Comparison of ENCODE assay signal across 23 mouse cellular contexts in the genomic region with DNA sequence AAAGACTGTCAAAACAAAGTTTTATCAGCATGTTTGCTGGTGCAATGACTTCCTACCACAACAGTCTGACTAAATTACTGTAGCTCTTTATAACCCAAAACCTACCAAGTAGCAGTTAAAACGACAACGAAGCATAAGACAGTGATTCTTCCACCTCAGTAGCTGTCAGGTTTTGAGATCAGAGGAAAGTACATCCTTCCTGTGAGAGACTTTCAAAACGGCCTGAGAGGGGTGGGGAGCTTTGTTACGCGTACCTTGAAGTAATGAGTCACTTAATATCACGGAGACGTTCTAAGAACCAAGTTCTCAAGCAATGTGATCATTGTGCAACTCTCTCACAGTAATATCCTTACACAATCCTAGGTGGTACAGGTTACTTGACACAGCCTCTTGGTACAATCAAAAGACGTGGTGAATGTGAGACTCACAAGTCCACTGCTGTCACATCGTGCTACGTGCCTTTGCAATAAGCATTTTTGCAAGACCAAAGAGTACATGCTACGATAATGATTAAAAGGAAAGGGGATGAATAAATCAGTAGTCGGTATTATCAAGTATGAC. TPM values are rescaled to one million over a fixed set of nuclear protein-coding genes. Genes with fewer than 3 reads are reported as not detected.
DNase-seq lines count a peak whose midpoint lies in the region; ATAC-seq and TF ChIP-seq lines count a peak whose summit lies in the region.
"Had no signal": no experiment of that assay in that cellular context is flagged by ENCODE, and none has a peak within 500 bp of the region (broad histone marks: within the 10 kb centered on the region; RNA-seq: fewer than 3 reads in every experiment).

No protein-coding gene starts in this region.

- 0 out of 2 replicates have a peak, but pooled peaks cover 10% of the 10 kb centered on the region for H3K36me3 ChIP-seq in kidney, postnatal 0 days (ENCODE audit: insufficient read depth, low read length)
- H3K36me3 ChIP-seq in intestine, postnatal 0 days (ENCODE audit: control insufficient read depth, insufficient read depth) = peaks cover 26% of the 10 kb centered on the region
- peaks cover 9% of the 10 kb centered on the region; the same call in 1 of the 2 replicates for H3K36me3 ChIP-seq in forebrain, embryonic 15.5 days

- ATAC-seq in kidney, postnatal 0 days (replicated peaks; ENCODE audit: low FRiP score, low read depth) = peak; percentile 61; the same call in 1 of the 2 replicates
- ATAC-seq in CD4-positive, CD25-positive, alpha-beta regulatory T cell, adult 4 months = peak; percentile 79
- peak; percentile 70 for ATAC-seq in intestine, postnatal 0 days
- ATAC-seq in forebrain, embryonic 15.5 days (replicated peaks) = no peak
- ATAC-seq: liver, postnatal 0 days; Patski had no signal

- H3K4me3 ChIP-seq in kidney, postnatal 0 days (replicated peaks; ENCODE audit: low read depth, low read length) = no peak overlapping the region
- no peak overlapping the region for H3K4me3 ChIP-seq in intestine, postnatal 0 days (ENCODE audit: low read depth, low read length)
- no peak overlapping the region for H3K4me3 ChIP-seq in forebrain, embryonic 15.5 days
- H3K4me3 ChIP-seq: forebrain, embryonic 10.5 days; heart, embryonic 10.5 days; hindbrain, embryonic 13.5 days; limb, embryonic 15.5 days; midbrain, embryonic 12.5 days; neural tube, embryonic 12.5 days had no signal

- DNase-seq in kidney, postnatal 0 days (ENCODE audit: low spot score) = no peak
- no peak for DNase-seq in kidney, postnatal 4 days
- peak; percentile 63 for DNase-seq in 416B (ENCODE audit: low read depth)
- no peak for DNase-seq in frontal cortex, postnatal 36 days (ENCODE audit: low spot score in 2 of 2)
- DNase-seq in urinary bladder, adult 2 months (ENCODE audit: low spot score) = no peak
- DNase-seq: cerebellum, adult 18-20 months; cerebellum, postnatal 25 days; gastrocnemius, postnatal 36 days; heart, postnatal 10 days; kidney, adult 11 months; kidney, postnatal 10 days; liver, postnatal 0 days; right cerebral cortex, adult 18-20 months had no signal

- no peak overlapping the region for H3K9ac ChIP-seq in kidney, postnatal 0 days (ENCODE audit: low read depth, low read length)
- H3K9ac ChIP-seq in intestine, postnatal 0 days (ENCODE audit: low read depth, low read length) = no peak overlapping the region
- no peak overlapping the region for H3K9ac ChIP-seq in forebrain, embryonic 15.5 days (replicated peaks)
- H3K9ac ChIP-seq: hindbrain, embryonic 13.5 days; limb, embryonic 15.5 days; liver, postnatal 0 days; midbrain, embryonic 12.5 days; neural tube, embryonic 12.5 days had no signal

- 81% methylated on average over 12 of the region's 12 CpGs for WGBS in kidney, postnatal 0 days
- 62% methylated on average over 12 of the region's 12 CpGs for WGBS in intestine, postnatal 0 days
- 88% methylated on average over 12 of the region's 12 CpGs for WGBS in forebrain, embryonic 15.5 days

- TF ChIP-seq CTCF in kidney, postnatal 0 days (IDR thresholded peaks at IDR 0.05; ENCODE audit: low read depth) = no peak
- TF ChIP-seq CTCF in intestine, postnatal 0 days (IDR thresholded peaks at IDR 0.05; ENCODE audit: low read depth) = no peak

- H3K9me3 ChIP-seq in kidney, postnatal 0 days (replicated peaks; ENCODE audit: low read length) = no peaks in the 10 kb centered on the region
- H3K9me3 ChIP-seq in intestine, postnatal 0 days (ENCODE audit: control insufficient read depth) = no peaks in the 10 kb centered on the region
- H3K9me3 ChIP-seq in forebrain, embryonic 15.5 days = no peaks in the 10 kb centered on the region
- H3K9me3 ChIP-seq: forebrain, embryonic 10.5 days; heart, embryonic 10.5 days; hindbrain, embryonic 13.5 days; limb, embryonic 15.5 days; midbrain, embryonic 12.5 days; neural tube, embryonic 12.5 days had no signal

- no peaks in the 10 kb centered on the region for H3K27me3 ChIP-seq in kidney, postnatal 0 days (ENCODE audit: insufficient read depth, low read length)
- no peaks in the 10 kb centered on the region for H3K27me3 ChIP-seq in intestine, postnatal 0 days (replicated peaks; ENCODE audit: control insufficient read depth, insufficient read depth, low read length)
- H3K27me3 ChIP-seq in forebrain, embryonic 15.5 days = no peaks in the 10 kb centered on the region
- H3K27me3 ChIP-seq: hindbrain, embryonic 13.5 days; limb, embryonic 15.5 days; midbrain, embryonic 12.5 days; neural tube, embryonic 12.5 days; Patski had no signal

- no peak overlapping the region for H3K27ac ChIP-seq in kidney, postnatal 0 days
- H3K27ac ChIP-seq in intestine, postnatal 0 days (ENCODE audit: low read depth, low read length) = peak overlapping the region; percentile 70; the same call in 1 of the 2 replicates
- no peak overlapping the region for H3K27ac ChIP-seq in forebrain, embryonic 15.5 days (replicated peaks)
- H3K27ac ChIP-seq: forebrain, embryonic 10.5 days; heart, embryonic 10.5 days; hindbrain, embryonic 13.5 days; limb, embryonic 15.5 days; midbrain, embryonic 12.5 days; neural tube, embryonic 12.5 days had no signal

- H3K4me1 ChIP-seq in kidney, postnatal 0 days (replicated peaks; ENCODE audit: insufficient read depth, low read length) = no peaks in the 10 kb centered on the region
- no peaks in the 10 kb centered on the region for H3K4me1 ChIP-seq in intestine, postnatal 0 days (replicated peaks; ENCODE audit: control insufficient read depth, insufficient read depth, low read length)
- H3K4me1 ChIP-seq in forebrain, embryonic 15.5 days = no peaks in the 10 kb centered on the region
- H3K4me1 ChIP-seq: forebrain, embryonic 10.5 days; hindbrain, embryonic 13.5 days; limb, embryonic 15.5 days; midbrain, embryonic 12.5 days; neural tube, embryonic 12.5 days had no signal

- no peak overlapping the region for H3K4me2 ChIP-seq in kidney, postnatal 0 days (ENCODE audit: low read length)
- no peak overlapping the region for H3K4me2 ChIP-seq in intestine, postnatal 0 days (replicated peaks; ENCODE audit: low read depth)
- H3K4me2 ChIP-seq in forebrain, embryonic 15.5 days (replicated peaks) = no peak overlapping the region
- H3K4me2 ChIP-seq: hindbrain, embryonic 13.5 days; limb, embryonic 15.5 days; midbrain, embryonic 12.5 days; neural tube, embryonic 12.5 days had no signal

RNA-seq across cellular contexts. Expression of a gene that starts 22.0 kb away (rescaled TPM):
- polyA plus RNA-seq in kidney, postnatal 0 days (2015; fragmentation: Nextera tagmentation; extraction: Ambion mirVana) = 48.0 and 51.4 TPM in 2 replicates
- 100 to 1,000 TPM; 100 to 102 TPM for polyA plus RNA-seq in CD4-positive, CD25-positive, alpha-beta regulatory T cell, adult 4 months (2017; shearing (Covaris generic))
- polyA plus RNA-seq in intestine, postnatal 0 days (2015; fragmentation: Nextera tagmentation; extraction: Ambion mirVana) = 191 and 206 TPM in 2 replicates
- polyA plus RNA-seq in forebrain, embryonic 15.5 days (2015; fragmentation: Nextera tagmentation; extraction: Ambion mirVana) = 14.9 and 16.6 TPM in 2 replicates
- polyA plus RNA-seq in urinary bladder, adult 2 months (2012; rRNA removed) = 34.7 and 34.8 TPM in 2 replicates

RNA-seq across cellular contexts. Expression of a gene that starts 30.3 kb away (rescaled TPM):
- polyA plus RNA-seq in kidney, postnatal 0 days (2015; fragmentation: Nextera tagmentation; extraction: Ambion mirVana) = 3.0 and 3.4 TPM in 2 replicates
- not detected for polyA plus RNA-seq in CD4-positive, CD25-positive, alpha-beta regulatory T cell, adult 4 months (2017; shearing (Covaris generic))
- 3.2 and 3.5 TPM in 2 replicates for polyA plus RNA-seq in intestine, postnatal 0 days (2015; fragmentation: Nextera tagmentation; extraction: Ambion mirVana)
- 0.17 and 0.67 TPM in 2 replicates for polyA plus RNA-seq in forebrain, embryonic 15.5 days (2015; fragmentation: Nextera tagmentation; extraction: Ambion mirVana)
- polyA plus RNA-seq in urinary bladder, adult 2 months (2012; rRNA removed) = 6.3 and 6.7 TPM in 2 replicates
- polyA plus RNA-seq: Patski had no signal

RNA-seq across cellular contexts. Expression of a gene that starts 45.3 kb away (rescaled TPM):
- 12.0 and 12.3 TPM in 2 replicates for polyA plus RNA-seq in kidney, postnatal 0 days (2015; fragmentation: Nextera tagmentation; extraction: Ambion mirVana)
- 10 to 100 TPM; 28.5 to 31.7 TPM for polyA plus RNA-seq in CD4-positive, CD25-positive, alpha-beta regulatory T cell, adult 4 months (2017; shearing (Covaris generic))
- 13.1 and 15.1 TPM in 2 replicates for polyA plus RNA-seq in intestine, postnatal 0 days (2015; fragmentation: Nextera tagmentation; extraction: Ambion mirVana)
- polyA plus RNA-seq in forebrain, embryonic 15.5 days (2015; fragmentation: Nextera tagmentation; extraction: Ambion mirVana) = 8.0 TPM in 2 replicates
- polyA plus RNA-seq in urinary bladder, adult 2 months (2012; rRNA removed) = 7.8 and 8.4 TPM in 2 replicates
